Mouse (Mus musculus): ENCODE results near the gene Rgs9.

The Rgs9 gene

DNA sequence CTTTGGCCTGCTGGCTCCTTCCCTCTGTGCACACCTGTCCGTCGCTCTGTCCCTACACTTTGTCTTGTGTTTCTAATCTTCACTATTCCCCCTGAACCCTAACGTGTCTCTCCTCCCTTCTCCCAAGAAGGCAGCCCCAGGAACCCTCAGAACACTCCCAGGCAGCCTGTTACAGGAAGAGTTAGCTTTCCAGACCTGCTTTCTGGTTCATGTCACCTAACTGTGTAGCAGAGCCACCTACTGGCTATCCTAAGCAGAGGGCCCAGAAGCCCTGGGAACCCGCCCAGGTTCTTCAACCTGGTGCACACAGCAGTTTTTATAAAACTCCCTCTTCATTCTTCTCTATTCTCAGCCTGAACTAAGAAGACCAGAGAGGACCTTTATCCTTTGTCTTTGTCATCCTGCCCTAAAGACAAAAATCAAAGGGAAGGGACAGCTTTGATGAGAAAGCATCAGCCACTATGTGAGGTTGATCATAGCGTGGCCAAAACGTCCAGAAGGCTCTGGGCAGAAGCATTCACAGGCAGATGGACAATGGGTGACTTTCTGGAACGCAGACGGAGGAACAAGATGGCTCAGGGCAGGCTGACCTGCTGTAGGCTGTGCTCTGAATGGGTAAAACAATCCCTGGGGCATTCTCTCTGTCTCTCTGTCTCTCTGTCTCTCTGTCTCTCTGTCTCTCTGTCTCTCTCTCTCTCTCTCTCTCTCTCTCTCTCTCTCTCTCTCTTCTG lies 119.0 kb downstream of the Rgs9 start:
- no peak for DNase-seq (ENCODE audit: low spot score in 2 of 2)

- DNase-seq (ENCODE audit: low spot score in 2 of 2): no peak
Observed at GRCm38 (mm10) chr11:109175376-109175969, 122.5 kb downstream of the Rgs9 start.

Data from spleen, postnatal 10 days (tissue).